Mouse (Mus musculus) adrenal gland, postnatal 4 days (tissue): ENCODE results near the gene Tsnax. TPM values are rescaled to one million over a fixed set of nuclear protein-coding genes. Genes with fewer than 3 reads are reported as not detected.

Experiments
- DNase-seq, 2 experiments: peaks; one replicate each; pipeline ENCODE4 v3.0.0; 2021 to 2022; ENCODE audit warnings: low spot score in 2 of 2, mixed read lengths in 2 of 2
- total RNA-seq, 2 experiments: library from RNA; stranded (reverse); gene quantifications; 2 replicates each; pipeline ENCODE4 v1.2.3; 2021

The Tsnax gene
- total RNA-seq, 2 experiments from 2014 or later, result 83.6 to 88.4 TPM

DNA sequence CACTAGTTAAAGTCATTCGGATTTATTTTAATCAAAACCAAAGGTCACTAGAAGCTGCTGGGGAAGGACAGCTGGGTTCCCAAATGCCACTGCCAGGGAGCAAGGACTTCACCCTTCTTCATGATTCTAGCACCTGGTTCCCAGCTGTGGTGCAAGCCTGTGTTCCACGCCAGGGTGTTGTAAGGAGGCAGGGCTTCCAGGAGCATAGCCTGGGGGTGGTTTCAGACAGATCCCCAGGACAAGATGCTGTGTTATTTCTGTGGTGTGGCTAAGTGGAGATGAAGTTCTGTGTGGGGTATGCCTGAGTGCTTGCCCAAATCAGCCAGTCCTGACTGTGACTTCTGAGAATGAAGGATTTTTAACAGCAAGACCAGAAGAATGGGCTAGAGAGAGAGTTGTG lies 28.7 kb downstream of the Tsnax start:
- no peak for DNase-seq

DNA sequence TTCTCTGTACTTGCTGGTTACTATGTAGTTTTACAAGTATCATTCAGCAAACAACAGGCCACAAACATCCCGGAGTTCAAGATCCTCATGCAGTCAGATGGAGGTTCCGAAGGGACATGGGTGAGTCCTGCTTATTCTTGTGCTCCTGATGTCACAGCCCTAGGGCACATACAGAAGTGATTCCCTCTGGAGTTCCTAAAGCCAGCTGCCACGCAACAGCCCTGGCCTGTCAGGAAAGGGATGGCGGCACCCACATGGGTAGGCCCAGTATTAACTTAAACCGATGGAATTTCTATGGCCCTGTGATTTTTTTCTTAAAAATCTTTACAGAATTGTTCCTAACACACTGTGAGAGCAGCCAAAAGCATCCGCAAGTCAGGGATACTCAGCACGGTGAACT lies 30.6 kb downstream of the Tsnax start:
- no peak for DNase-seq

DNA sequence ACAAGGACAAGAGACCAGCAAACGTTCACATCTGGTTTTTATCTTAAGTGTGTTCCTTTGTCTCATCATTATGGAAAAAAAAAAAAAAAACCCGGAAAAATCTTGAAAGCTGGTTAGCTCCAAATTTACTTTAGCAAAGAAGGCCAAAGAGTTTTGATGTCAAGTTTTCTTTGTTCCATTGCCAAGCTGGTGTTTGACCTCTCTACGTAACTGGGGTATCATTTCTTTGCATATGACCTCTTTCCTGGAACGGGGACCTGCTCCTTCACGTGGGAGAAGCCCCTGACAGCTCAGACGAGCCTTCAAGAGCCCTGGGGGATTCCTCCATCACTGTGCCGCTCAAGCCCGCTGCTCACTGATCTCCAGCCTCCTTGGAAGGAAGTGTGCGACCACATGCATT lies 31.1 kb downstream of the Tsnax start:
- DNase-seq, result no peak

DNA sequence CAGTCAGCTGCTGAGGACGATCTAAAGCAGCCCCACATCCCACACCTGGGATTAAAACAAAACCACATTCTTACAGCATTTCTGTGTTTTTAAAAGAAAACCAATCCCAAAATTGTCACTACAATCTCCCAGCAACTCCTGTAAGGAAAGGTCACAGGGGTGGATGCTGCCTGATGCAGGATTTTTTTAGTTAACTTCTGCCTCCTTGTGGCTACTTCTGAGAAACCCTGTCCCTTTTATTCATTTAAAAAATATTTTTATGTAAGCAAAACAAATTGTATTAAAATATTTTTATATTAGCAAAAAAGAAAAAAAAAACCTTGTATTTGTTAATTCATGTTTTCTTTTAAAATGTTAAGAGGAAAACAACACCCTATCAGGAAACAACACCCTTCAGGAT lies 33.0 kb downstream of the Tsnax start:
- no peak for DNase-seq

DNA sequence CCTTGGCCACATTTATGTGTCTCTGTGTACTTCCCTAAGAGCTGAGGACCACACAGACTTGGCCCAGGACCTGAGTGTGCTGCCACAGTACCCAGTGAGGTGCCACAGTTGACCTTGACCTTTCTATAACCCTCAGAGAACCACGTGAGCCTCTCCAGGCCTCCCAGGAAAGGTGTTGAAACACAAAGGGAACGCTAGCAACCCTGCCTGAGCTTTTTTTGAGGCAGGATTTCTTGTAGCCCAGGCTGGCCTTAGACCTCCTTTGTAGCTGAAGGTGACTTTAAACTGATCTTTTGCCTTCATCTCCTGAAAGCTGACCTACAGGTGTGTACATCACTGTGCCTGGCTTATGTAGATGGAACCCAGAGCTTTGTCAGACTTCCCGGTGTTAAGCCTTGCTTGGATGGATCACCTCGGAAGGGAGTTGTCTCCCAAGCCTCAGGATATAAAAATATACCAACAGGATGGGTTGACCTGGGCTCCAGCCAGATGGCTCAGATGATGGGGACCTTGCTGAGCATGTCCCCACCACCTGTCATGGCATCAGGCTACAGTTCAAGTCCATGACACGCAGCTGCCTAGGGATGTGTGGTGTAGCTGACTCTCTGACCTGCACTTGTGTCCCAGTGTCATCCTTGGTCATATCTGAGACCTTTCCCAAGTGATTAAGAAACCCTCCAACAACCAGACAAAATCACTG lies 36.4 kb downstream of the Tsnax start:
- no peak for DNase-seq

DNA sequence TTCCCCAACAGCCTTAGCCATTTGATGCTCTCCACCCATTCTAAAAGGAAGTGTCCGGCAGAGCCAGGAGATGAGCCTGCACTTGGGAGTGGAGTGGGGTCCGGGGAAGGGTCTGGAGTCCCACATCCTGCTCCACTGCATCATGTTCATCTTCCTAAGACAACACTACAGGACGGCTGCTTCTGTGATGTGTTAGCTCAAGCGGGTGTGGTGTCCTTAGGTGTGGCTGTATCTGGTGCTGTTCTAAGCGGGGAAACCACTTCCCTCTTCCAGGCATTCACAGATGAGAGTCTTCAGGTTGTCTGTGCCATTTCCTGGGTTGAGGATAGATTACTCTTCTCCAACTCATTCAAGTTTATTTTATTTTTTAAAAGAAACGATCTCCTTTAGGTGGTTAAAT lies 37.0 kb downstream of the Tsnax start:
- DNase-seq, result no peak

DNA sequence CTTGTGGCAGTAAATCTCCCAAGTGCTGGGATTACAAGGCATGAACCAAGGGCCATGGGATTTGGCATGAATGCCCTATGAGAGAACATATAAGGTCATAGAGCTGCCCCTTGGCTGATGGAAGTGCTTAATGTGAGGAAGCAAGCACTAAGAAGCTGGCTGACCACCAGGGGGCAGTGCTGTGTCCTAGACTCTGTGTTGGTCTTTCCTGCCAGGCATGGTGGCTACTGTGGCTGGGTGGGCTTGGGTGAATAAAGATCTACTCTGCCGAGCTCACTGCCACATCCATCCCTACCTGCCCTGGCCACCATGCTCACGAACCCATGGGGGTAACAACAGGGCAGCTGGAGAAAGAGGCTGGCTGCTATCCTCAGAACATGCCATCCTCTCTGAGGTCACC lies 39.2 kb downstream of the Tsnax start:
- peak; percentile 52 to 56 for DNase-seq

DNA sequence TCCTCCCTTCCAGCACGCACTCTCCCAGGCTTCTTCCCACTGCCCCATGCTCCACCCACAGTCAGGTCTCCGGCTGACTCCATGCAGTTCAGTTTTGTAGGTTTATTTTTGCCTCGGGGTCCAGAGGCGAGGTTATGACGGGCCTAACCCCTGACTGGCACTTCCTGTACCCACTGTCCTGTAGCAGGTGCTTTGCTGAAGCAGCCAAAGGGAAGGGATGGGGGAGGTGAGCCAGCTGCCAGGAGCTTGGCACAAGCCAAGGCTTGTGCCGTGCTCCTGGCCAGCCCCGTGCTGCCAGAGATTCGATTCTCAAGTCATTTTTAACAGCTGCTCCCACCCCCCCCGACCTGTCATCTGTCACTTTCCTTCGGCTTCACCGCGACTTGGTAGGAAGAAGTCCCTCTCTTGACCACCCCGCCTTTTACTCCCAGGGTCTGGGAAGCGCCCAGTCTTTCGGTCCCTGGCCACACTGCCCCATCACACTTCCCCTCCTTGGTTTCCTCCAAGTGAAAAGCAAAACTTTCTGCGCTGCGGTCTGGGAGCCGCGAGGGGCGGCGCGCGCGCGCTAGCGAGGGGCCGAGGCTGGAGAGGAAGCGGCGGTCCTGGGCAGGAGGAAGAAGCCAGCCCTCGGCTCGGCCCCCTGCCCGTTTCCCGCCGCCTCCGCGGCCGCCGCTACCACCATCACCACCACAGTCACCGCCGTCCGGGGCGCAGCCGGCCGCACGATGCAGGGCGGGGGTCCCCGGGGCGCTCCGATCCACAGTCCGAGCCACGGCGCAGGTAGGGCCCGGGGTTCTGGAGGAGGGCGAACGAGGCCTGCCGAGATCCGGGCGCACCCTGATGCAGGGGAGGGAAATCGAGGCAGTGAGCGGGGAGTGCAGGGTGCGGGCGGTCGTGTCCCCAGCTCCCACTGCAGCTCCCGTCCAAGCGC lies 41.0 kb downstream of the Tsnax start, which contains the start of gene Disc1:
Disc1 (plus strand) TSS at position 691 of the 931 bp plus-strand sequence.
- DNase-seq, result no peak

DNA sequence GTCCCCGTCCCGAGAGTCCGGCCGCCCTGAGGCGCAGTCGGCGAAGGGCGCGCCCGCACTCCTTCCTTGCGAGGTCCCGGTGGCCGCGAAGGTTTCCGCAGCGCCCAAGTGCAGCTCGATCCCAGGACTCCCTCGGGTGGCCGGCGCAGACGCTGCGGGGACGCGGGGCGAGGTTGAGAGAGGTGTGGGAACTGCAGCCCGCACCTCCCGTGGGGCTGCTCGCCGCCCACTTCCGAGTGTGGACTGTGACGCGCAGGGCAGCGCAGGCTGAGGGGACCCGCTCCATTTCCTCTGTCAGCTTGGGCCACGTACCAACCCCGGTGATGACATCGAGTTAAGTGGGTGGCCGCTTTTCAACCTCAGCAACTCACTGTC lies 41.6 kb downstream of the Tsnax start:
- peak in 1 of 2 experiments; percentile 26 for DNase-seq

DNA sequence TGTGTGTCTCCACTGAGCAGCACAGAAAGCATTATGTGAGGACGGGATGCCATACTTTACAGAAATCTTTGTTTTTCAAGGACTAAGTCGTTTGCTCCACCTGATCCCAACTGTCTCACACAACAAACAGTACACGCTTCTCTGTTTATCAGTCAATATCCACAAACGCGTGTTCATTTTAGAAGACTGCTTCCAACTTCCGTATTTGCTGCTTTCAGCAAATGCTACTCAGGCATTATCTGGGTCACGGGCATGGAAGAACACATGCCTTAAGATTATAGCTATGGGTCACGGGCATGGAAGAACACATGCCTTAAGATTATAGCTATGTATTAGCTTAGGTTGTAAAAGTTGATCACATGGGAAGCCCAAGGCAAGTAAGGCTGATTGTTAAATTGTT lies 48.1 kb downstream of the Tsnax start:
- DNase-seq, result no peak

DNA sequence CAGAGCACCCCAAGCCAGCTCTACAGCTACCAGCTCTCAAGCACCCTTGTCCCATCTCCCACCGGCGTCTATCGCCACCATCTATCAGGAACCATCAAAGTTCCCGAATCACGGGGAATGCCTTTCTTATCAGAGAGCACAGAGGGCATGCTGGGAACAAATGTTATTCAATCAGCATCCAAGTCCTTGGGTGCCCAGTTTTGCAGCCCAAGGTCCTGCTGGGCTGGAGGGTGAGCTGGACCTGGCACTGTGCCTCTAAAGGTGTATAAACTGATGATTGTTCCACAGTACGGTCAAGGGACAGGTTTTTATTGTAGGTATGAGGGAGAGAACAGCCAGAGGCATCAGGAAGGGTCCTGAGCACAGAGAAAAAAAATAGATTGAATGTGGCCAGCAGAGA lies 52.8 kb downstream of the Tsnax start:
- no peak for DNase-seq

DNA sequence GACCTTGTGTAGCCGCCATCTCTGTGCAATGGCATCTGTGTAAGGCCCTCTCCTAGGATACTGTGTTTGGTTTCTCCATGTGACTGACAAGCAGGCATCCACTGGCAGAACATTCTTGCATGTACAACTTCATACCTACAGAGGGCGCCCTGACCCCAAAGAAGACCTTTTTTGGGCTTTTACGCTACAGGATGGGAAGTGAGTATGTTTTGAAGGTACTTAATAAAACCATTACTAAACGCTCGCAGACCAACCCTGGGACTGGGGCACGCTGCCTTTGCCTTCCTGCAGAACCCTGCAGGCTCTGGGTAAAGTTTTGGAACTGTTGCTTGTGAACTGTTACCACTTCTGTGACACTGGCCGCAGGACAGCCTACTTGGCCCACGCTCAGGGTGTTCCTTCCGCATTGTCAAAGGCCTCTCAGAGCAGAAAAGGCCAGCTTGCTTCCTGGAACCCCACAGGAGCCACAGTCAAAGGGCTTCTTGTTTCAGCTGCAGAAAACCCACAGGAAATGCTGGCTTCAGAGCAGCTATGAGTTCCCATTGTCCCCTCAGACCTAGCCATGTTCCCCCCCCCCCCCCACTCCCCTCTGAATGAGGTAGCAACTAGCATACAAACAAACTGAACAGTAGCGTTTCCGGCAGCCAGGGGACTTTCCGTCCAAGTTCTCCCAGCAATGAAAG lies 54.3 kb downstream of the Tsnax start:
- DNase-seq, result peak in 1 of 2 experiments; percentile 39

DNA sequence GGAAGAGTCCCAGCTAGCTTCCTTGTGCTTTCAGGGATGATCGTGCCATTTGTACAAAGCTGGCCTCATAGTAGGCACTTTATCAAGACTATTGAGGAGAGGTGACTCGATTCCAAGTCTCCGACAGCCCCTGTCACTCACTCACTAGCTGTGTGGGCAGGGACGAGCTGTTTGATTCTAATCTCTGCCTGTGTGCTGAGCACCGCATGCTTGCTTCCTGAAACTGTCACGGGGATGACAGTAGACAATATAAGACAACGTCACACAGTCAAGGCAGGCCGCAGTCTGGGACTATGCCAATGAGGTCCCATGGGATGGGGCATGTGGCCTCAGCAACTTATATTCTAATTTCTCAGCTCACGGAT lies 54.8 kb downstream of the Tsnax start:
- DNase-seq, result no peak

DNA sequence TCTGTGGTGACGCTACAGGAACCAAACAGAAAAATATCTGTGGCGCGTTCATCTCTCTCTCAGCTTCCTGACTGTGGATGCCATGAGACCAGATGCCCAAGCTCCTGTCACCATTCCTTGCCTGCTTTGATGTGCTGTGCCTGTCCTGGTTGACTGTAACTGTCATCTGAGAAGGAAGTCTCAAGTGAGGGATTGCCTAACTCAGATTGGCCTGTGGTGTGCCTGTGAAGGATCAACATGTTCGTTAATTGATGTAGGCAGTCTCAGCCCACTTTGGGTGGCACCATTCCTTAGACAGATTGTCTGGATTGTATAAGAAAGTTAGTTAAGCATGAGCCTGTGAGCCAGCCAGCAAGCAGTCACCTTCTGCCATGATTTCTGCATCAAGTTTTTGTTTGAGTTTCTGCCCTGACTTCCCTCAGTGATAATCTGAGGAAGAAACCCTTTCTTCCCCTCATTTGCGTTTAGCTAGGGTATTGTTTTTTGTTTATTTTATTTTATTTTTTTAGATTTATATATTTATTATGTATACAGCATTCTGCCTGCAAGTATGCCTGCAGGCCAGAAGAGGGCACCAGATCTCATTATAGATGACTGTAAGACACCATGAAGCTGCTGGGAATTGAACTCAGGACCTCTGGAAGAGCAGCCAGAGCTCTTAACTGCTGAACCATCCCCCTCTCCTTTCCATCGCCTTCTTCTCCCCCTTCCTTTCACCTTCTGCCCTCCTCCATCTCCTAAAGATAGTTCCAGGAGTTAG lies 55.5 kb downstream of the Tsnax start:
- DNase-seq, result no peak

DNA sequence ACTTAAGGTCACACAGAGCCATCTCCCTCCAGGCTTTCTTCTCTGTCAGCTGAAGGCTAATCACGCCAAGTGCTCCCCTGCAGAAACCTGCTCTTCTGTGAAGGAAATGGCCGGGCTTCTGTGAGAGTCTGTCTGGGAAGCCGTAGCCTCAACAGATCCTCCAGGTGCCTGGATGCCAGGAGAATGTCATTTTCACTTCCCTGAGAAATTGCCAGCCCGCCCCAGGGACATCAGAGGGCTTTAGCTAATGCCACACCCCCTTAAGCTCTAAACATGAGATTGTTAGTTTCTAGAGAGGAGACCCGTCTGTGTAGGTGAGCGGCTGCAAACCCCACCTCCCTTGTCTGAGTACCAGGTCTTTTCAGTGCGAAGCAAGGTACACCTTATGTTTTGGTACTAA lies 56.5 kb downstream of the Tsnax start:
- DNase-seq, result no peak

DNA sequence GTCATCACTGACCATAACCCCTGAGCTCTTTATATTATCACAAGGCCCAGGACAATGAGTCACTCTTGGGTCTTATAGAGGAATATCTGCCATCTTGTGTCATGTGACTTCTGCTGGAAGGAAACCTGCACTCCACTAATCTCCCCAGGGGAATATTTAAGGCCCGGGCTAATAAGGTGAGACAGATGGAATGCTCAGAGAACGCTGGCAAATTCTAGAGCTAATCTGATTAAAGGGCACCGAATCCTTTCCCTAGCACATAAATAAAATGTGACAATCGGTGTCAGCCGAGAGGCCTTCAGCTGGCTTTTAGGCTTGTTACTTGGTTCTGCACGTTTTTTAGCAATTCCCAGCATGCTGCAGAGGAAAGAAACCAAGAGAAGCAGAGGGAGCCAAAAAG lies 56.9 kb downstream of the Tsnax start:
- DNase-seq, result no peak

DNA sequence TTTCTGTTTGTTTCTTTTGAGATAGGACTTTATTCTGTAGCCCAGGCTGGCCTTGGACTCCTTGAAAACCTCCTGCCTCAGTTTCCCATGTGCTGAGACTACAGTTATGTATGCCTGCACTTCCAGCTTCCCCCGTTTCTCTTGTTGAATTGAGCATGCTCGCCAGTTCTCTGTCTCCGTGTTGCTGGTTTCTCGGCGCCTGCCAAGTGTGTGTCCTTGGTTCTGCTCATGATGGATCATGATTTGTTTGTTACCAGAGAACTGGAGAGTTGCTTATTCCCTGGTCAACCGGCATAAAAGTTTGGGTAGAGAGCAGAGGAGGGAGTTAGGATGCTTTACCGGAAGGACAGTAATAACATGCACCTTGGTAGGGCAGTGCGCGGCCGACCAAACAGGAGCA lies 61.3 kb downstream of the Tsnax start:
- no peak for DNase-seq

DNA sequence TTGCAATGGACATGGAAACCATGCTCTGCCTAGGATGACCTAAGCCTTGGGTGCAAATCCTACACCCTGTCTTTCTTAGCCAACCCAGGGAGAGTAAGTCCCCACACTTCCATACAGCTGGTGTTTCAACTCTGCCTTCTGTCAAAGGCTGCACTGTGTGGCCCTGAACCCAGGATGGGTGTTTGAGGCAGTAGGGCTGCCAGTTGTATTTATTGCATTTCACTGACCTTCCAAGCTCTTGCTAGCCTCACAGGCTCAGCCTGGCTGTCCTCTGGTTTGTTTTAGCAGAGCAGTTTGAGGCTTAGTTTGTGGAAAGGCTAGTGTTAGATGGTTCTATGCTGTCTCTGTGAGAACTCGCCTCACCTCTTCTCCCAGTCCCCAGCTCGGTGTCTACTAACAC lies 61.8 kb downstream of the Tsnax start:
- DNase-seq, result no peak

DNA sequence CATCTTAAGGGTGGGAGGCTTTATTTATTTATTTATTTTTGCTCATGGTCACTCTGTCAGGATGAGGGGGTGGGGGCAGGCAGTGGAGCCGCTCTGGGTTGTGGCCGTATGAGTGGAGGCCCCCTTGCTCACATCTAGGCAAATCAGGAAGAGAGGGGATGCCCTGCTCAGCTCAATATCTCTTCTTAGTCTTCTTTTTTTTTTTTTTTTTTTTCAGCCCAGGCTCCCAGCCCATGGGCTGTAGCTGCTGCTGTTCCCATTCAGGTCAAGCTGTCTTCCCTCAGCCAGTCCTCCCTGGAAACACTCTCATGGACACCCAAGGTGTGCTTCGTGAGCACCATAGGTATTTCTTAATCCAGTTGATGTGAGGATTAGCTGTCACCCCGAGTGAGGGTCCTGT lies 62.6 kb downstream of the Tsnax start:
- no peak for DNase-seq

DNA sequence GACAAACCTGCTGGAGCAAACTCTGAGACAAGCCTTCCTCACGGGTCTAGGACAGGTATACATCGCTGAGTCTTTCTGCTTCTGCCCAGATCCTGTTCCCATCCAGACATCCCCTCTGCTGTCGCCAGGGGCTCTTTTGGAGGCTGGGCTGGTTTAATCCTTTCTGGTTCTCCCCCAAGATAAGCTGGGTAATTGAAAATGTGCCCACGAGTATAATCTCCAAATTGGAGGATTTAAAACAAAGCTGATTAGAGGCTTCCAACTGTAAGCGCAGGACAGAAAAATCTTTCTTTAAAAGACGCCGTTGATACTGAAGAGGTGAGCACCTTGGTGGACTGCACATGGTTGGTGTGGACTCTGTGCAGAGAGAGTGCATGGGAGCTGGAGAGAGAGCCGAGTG lies 64.5 kb downstream of the Tsnax start:
- no peak for DNase-seq

DNA sequence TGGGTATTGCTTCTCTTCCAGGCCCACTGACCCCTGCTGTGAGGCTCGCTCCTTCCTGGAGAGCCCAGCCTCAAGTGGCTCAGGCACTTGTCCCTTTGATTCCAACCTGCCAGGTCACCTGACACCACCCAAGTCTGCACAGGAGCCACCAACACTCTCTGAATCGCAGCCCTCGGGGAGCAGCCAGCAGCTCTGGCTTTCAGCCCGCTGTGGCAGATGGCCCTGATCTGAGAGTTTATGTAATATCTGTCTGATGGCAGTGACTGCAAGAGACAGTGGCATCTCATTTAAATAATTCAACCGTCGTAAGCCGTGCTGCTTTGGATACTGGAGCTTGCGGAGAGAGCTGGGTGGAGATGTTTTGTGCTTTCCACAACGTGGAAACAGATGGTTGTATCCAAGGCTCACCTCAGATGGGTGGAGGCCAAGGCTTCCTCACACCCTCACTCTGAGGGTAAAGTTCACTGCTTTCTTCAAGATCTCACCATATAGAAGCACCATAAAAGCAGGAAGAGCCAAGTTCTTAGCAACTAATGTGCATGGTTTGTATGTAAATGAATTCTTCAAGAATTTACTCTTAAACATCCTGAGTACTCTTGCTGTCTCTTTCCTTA lies 66.1 kb downstream of the Tsnax start:
- DNase-seq, result no peak
